Mouse (Mus musculus): ENCODE results near the gene Tmppe.

DNA sequence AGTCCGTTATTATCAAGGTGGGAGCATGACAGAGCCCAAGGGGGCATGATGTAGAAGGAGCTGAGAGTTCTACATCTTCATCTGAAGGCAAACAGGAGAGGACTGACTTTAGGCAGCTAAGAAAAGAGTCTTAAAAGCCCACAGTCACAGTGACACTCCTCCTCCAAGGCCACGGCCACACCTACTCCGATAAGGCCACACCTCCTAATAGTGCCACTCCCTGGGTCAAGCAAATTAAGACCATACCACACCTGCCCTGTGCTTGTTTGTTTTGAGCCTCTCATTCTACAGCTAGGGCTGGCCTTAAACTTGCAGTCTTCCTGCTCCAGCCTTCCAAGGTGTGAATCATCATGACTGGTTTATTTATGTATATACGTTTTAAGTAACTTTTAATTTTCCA lies 5.6 kb upstream of the Tmppe start:
- TF ChIP-seq CTCF (IDR thresholded peaks at IDR 0.05; ENCODE audit: borderline replicate concordance, insufficient read depth, low read length) (no peak), POLR2A (IDR thresholded peaks at IDR 0.05; ENCODE audit: low read depth, low read length) (no peak)
